Mouse (Mus musculus): ENCODE results near the gene Krt80.

DNA sequence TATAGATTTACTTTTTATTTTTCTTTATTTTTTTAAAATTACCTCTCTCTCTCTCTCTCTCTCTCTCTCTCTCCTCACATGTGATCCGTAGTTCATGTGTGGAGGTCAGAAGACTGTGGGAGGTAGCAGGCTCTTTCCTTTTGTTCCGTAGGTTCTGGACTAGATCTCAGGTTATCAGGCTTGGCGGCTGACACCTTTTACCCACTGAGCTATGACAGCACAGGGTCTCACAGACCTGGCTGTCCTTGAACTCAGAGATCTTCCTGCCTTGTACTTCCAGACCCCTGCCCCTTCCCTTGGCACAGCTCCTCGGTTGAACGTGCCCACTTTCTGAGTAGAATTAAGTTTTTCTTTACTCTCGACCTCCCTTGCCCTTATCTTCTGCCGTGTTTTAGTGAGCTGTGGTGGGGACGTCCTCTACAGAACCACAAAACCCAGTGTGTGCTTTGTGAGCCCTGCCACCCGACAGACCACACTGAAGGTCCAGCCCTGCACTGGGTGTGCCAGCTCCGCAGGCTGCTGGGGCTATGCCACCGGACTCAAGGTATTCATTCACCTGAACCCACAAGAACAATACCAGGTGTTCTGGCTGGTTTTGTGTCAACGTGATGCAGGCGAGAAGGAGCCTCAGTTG, 53.6 kb downstream of the Krt80 start:
- TF ChIP-seq CTCF (IDR thresholded peaks at IDR 0.05; ENCODE audit: control insufficient read depth, insufficient read depth, insufficient read length) (no peak), MYOD1 (IDR thresholded peaks at IDR 0.05; ENCODE audit: control insufficient read depth, insufficient read length, low read depth) (no peak)

Data from C2C12 (cell line).